In genomic region chr3:15118634-15119356, GRCm38 (mm10) we compare ENCODE assay signal across 22 mouse cellular contexts.
DNase-seq lines count a peak whose midpoint lies in the region; ATAC-seq and TF ChIP-seq lines count a peak whose summit lies in the region.
"Had no signal": no experiment of that assay in that cellular context is flagged by ENCODE, and none has a peak within 500 bp of the region (broad histone marks: within the 10 kb centered on the region; RNA-seq: fewer than 3 reads in every experiment).

No protein-coding gene starts in this region.

- TF ChIP-seq CTCF in intestine, postnatal 0 days (IDR thresholded peaks at IDR 0.05; ENCODE audit: low read depth) = no peak

- H3K4me1 ChIP-seq in intestine, embryonic 14.5 days (replicated peaks; ENCODE audit: control insufficient read depth, insufficient read depth, low read length) = no peaks in the 10 kb centered on the region
- H3K4me1 ChIP-seq in intestine, postnatal 0 days (replicated peaks; ENCODE audit: control insufficient read depth, insufficient read depth, low read length) = no peaks in the 10 kb centered on the region
- H3K4me1 ChIP-seq in lung, embryonic 16.5 days (replicated peaks; ENCODE audit: control insufficient read depth, insufficient read depth, low read length) = 0 out of 2 replicates have a peak, but pooled peaks cover 3% of the 10 kb centered on the region
- H3K4me1 ChIP-seq in heart, embryonic 12.5 days (replicated peaks) = no peaks in the 10 kb centered on the region
- H3K4me1 ChIP-seq in kidney, embryonic 16.5 days (ENCODE audit: insufficient read depth, low read length) = no peaks in the 10 kb centered on the region
- H3K4me1 ChIP-seq: embryonic facial prominence, embryonic 13.5 days; forebrain, embryonic 12.5 days had no signal

- no peak for ATAC-seq in intestine, embryonic 14.5 days (replicated peaks; ENCODE audit: low FRiP score, low TSS enrichment, low read depth)
- ATAC-seq in intestine, postnatal 0 days = no peak
- peak; percentile 88 for ATAC-seq in lung, embryonic 16.5 days (ENCODE audit: low read depth)
- ATAC-seq in heart, embryonic 12.5 days (ENCODE audit: insufficient number of reproducible peaks, low FRiP score) = no peak
- ATAC-seq in kidney, embryonic 16.5 days (ENCODE audit: low FRiP score, low TSS enrichment) = no peak
- ATAC-seq: activated CD4-positive, CD25-positive, alpha-beta regulatory T cell, adult 4 months; forebrain, embryonic 16.5 days; Patski had no signal

- H3K36me3 ChIP-seq in intestine, embryonic 14.5 days (ENCODE audit: control insufficient read depth, insufficient read depth, low read length) = no peaks in the 10 kb centered on the region
- H3K36me3 ChIP-seq in intestine, postnatal 0 days (ENCODE audit: control insufficient read depth, insufficient read depth) = no peaks in the 10 kb centered on the region
- no peaks in the 10 kb centered on the region for H3K36me3 ChIP-seq in lung, embryonic 16.5 days (ENCODE audit: control insufficient read depth, insufficient read depth, low read length)
- H3K36me3 ChIP-seq in heart, embryonic 12.5 days = no peaks in the 10 kb centered on the region
- no peaks in the 10 kb centered on the region for H3K36me3 ChIP-seq in kidney, embryonic 16.5 days (ENCODE audit: insufficient read depth, low read length)
- H3K36me3 ChIP-seq: embryonic facial prominence, embryonic 13.5 days; forebrain, embryonic 12.5 days; hindbrain, embryonic 10.5 days had no signal

- peak overlapping the region; percentile 40; the same call in 1 of the 2 replicates for H3K27ac ChIP-seq in intestine, embryonic 14.5 days (ENCODE audit: low read depth)
- H3K27ac ChIP-seq in intestine, postnatal 0 days (ENCODE audit: low read depth, low read length) = no peak overlapping the region
- peak overlapping the region; percentile 87 for H3K27ac ChIP-seq in lung, embryonic 16.5 days (ENCODE audit: low read length)
- no peak overlapping the region for H3K27ac ChIP-seq in heart, embryonic 12.5 days (ENCODE audit: poor library complexity, severe bottlenecking)
- no peak overlapping the region for H3K27ac ChIP-seq in kidney, embryonic 16.5 days (ENCODE audit: low read length)
- H3K27ac ChIP-seq: embryonic facial prominence, embryonic 13.5 days; forebrain, embryonic 12.5 days; hindbrain, embryonic 10.5 days had no signal

- no peaks in the 10 kb centered on the region for H3K9me3 ChIP-seq in intestine, embryonic 14.5 days (ENCODE audit: control insufficient read depth, low read length)
- no peaks in the 10 kb centered on the region for H3K9me3 ChIP-seq in intestine, postnatal 0 days (ENCODE audit: control insufficient read depth)
- H3K9me3 ChIP-seq in lung, embryonic 16.5 days (ENCODE audit: control insufficient read depth, low read length) = no peaks in the 10 kb centered on the region
- no peaks in the 10 kb centered on the region for H3K9me3 ChIP-seq in heart, embryonic 12.5 days (replicated peaks)
- H3K9me3 ChIP-seq in kidney, embryonic 16.5 days (ENCODE audit: low read length) = no peaks in the 10 kb centered on the region
- H3K9me3 ChIP-seq: embryonic facial prominence, embryonic 13.5 days; forebrain, embryonic 12.5 days; hindbrain, embryonic 10.5 days had no signal

- H3K27me3 ChIP-seq in intestine, embryonic 14.5 days (replicated peaks; ENCODE audit: control insufficient read depth, insufficient read depth, low read length) = no peaks in the 10 kb centered on the region
- H3K27me3 ChIP-seq in intestine, postnatal 0 days (replicated peaks; ENCODE audit: control insufficient read depth, insufficient read depth, low read length) = no peaks in the 10 kb centered on the region
- no peaks in the 10 kb centered on the region for H3K27me3 ChIP-seq in lung, embryonic 16.5 days (ENCODE audit: control insufficient read depth, insufficient read depth, low read depth, low read length)
- no peaks in the 10 kb centered on the region for H3K27me3 ChIP-seq in heart, embryonic 12.5 days (replicated peaks)
- H3K27me3 ChIP-seq in kidney, embryonic 16.5 days (ENCODE audit: insufficient read depth, low read length) = no peaks in the 10 kb centered on the region
- H3K27me3 ChIP-seq: CH12.LX; embryonic facial prominence, embryonic 13.5 days; forebrain, embryonic 12.5 days had no signal

- no peak overlapping the region for H3K9ac ChIP-seq in intestine, embryonic 14.5 days (ENCODE audit: low read length)
- no peak overlapping the region for H3K9ac ChIP-seq in intestine, postnatal 0 days (ENCODE audit: low read depth, low read length)
- H3K9ac ChIP-seq in lung, embryonic 16.5 days (ENCODE audit: low read length) = no peak overlapping the region
- no peak overlapping the region for H3K9ac ChIP-seq in heart, embryonic 12.5 days
- no peak overlapping the region for H3K9ac ChIP-seq in kidney, embryonic 16.5 days (replicated peaks; ENCODE audit: low read length)
- H3K9ac ChIP-seq: embryonic facial prominence, embryonic 13.5 days; forebrain, embryonic 12.5 days had no signal

- WGBS in intestine, embryonic 14.5 days = 14% methylated on average over 3 of the region's 3 CpGs
- WGBS in intestine, postnatal 0 days = 19% methylated on average over 3 of the region's 3 CpGs
- 8% methylated on average over 3 of the region's 3 CpGs for WGBS in lung, embryonic 16.5 days
- WGBS in heart, embryonic 12.5 days = 52% methylated on average over 3 of the region's 3 CpGs
- 36% methylated on average over 3 of the region's 3 CpGs for WGBS in kidney, embryonic 16.5 days

- H3K4me3 ChIP-seq in intestine, embryonic 14.5 days (ENCODE audit: low read depth, low read length) = no peak overlapping the region
- H3K4me3 ChIP-seq in intestine, postnatal 0 days (ENCODE audit: low read depth, low read length) = no peak overlapping the region
- H3K4me3 ChIP-seq in lung, embryonic 16.5 days (ENCODE audit: low read length) = no peak overlapping the region
- no peak overlapping the region for H3K4me3 ChIP-seq in heart, embryonic 12.5 days
- H3K4me3 ChIP-seq in kidney, embryonic 16.5 days (ENCODE audit: low read length) = no peak overlapping the region
- H3K4me3 ChIP-seq: embryonic facial prominence, embryonic 13.5 days; forebrain, embryonic 12.5 days; hindbrain, embryonic 10.5 days had no signal

- H3K4me2 ChIP-seq in intestine, embryonic 14.5 days (ENCODE audit: low read length) = no peak overlapping the region
- no peak overlapping the region for H3K4me2 ChIP-seq in intestine, postnatal 0 days (replicated peaks; ENCODE audit: low read depth)
- no peak overlapping the region for H3K4me2 ChIP-seq in lung, embryonic 16.5 days (ENCODE audit: low read depth, low read length)
- H3K4me2 ChIP-seq in heart, embryonic 12.5 days = no peak overlapping the region
- H3K4me2 ChIP-seq in kidney, embryonic 16.5 days (replicated peaks; ENCODE audit: low read depth, low read length) = no peak overlapping the region
- H3K4me2 ChIP-seq: embryonic facial prominence, embryonic 13.5 days; forebrain, embryonic 12.5 days; heart, embryonic 11.5 days had no signal

- peak; percentile 52 for DNase-seq in intestine, embryonic 14.5 days (ENCODE audit: low spot score)
- DNase-seq in 416B (ENCODE audit: low read depth) = peak; percentile 26
- DNase-seq in lung, postnatal 25 days (ENCODE audit: low spot score) = peak; percentile 49
- no peak for DNase-seq in heart, adult 9 months (ENCODE audit: low spot score in 2 of 2)
- DNase-seq: adrenal gland, postnatal 14 days; cerebellum, adult 11-12 months; cerebellum, adult 9-10 months; cerebellum, postnatal 25 days; gastrocnemius, postnatal 10 days; heart, adult 18-20 months had no signal

Comparison
In these comparisons a context has a peak if more than half of its experiments do, and no peak if none do; other contexts are left out.
1. H3K27ac ChIP-seq: peak in intestine, embryonic 14.5 days (single experiment) and lung, embryonic 16.5 days (single experiment); none in intestine, postnatal 0 days (single experiment), heart, embryonic 12.5 days (single experiment) and kidney, embryonic 16.5 days (single experiment).
2. DNase-seq: peak in intestine, embryonic 14.5 days (single experiment), 416B (single experiment) and lung, postnatal 25 days (single experiment); none in heart, adult 9 months (0 of 2).